Mouse (Mus musculus) urinary bladder, adult 18-20 months (tissue): ENCODE data around the gene Coa5.
A peak's percentile ranks its signal among the peaks of the same experiment; 100 is the strongest.

Source experiments
- DNase-seq, 2 experiments: peaks; one replicate each; pipeline ENCODE4 v3.0.0; 2022; ENCODE audit warnings: low spot score in 2 of 2, mixed read lengths in 2 of 2

The Coa5 gene

GRCm38 (mm10) chr1:37429366-37430296 is at the start of gene Coa5, which contains the start of gene Unc50:
Coa5 (minus strand) TSS chr1:37430103.
Unc50 (plus strand) TSS chr1:37430139.
- peak; percentile 86 to 92 for DNase-seq

- no peak for DNase-seq
Measured at GRCm38 (mm10) chr1:37479074-37479473, 49.2 kb upstream of the Coa5 start.

GRCm38 (mm10) chr1:37478416-37478815 is 48.5 kb upstream of the Coa5 start:
- no peak for DNase-seq

- no peak for DNase-seq
Measured at GRCm38 (mm10) chr1:37477928-37478327, 48.0 kb upstream of the Coa5 start.

GRCm38 (mm10) chr1:37477250-37477649 is 47.3 kb upstream of the Coa5 start:
- no peak for DNase-seq

- DNase-seq = no peak
Measured at GRCm38 (mm10) chr1:37475312-37475711, 45.4 kb upstream of the Coa5 start.

- no peak for DNase-seq
Measured at GRCm38 (mm10) chr1:37474634-37475190, 44.8 kb upstream of the Coa5 start.

- DNase-seq = no peak
Measured at GRCm38 (mm10) chr1:37474046-37474445, 44.1 kb upstream of the Coa5 start.

GRCm38 (mm10) chr1:37473251-37473650 is 43.3 kb upstream of the Coa5 start:
- no peak for DNase-seq

- DNase-seq = no peak
Measured at GRCm38 (mm10) chr1:37471179-37472148, 41.6 kb upstream of the Coa5 start.

GRCm38 (mm10) chr1:37469007-37469406 is 39.1 kb upstream of the Coa5 start:
- DNase-seq = no peak

GRCm38 (mm10) chr1:37467806-37468205 is 37.9 kb upstream of the Coa5 start:
- no peak for DNase-seq

GRCm38 (mm10) chr1:37466322-37466995 is 36.6 kb upstream of the Coa5 start:
- no peak for DNase-seq

GRCm38 (mm10) chr1:37464878-37465452 is 35.1 kb upstream of the Coa5 start:
- DNase-seq = no peak

GRCm38 (mm10) chr1:37457546-37457945 is 27.6 kb upstream of the Coa5 start:
- DNase-seq = no peak

GRCm38 (mm10) chr1:37451270-37451669 is 21.4 kb upstream of the Coa5 start:
- DNase-seq = no peak

- DNase-seq = peak; percentile 22 to 33
Measured at GRCm38 (mm10) chr1:37448361-37449095, 18.6 kb upstream of the Coa5 start.

- no peak for DNase-seq
Measured at GRCm38 (mm10) chr1:37442848-37443835, 13.2 kb upstream of the Coa5 start.

- no peak for DNase-seq
Measured at GRCm38 (mm10) chr1:37436419-37436818, 6.5 kb upstream of the Coa5 start.
